Mouse (Mus musculus) c-Kit-positive CD71-positive TER-119-positive erythroid progenitor cells, embryonic 14.5 days (primary cell): ENCODE data around the gene Cebpz.

ENCODE experiments used
- DNase-seq: peaks from one replicate; pipeline ENCODE4 v3.0.0-alpha.2; 2013; ENCODE audit warnings: low spot score

The Cebpz gene

GRCm38 (mm10) chr17:78936466-78937228 is at the start of gene Cebpz, which contains the start of gene Ndufaf7:
Cebpz (minus strand) TSS chr17:78937066.
Ndufaf7 (plus strand) TSS chr17:78937136.
- DNase-seq, result peak; percentile 99

- DNase-seq, result no peak
Measured at GRCm38 (mm10) chr17:78983736-78984135, 46.9 kb upstream of the Cebpz start.

GRCm38 (mm10) chr17:78983166-78983565 is 46.3 kb upstream of the Cebpz start:
- DNase-seq, result no peak

- no peak for DNase-seq
Measured at GRCm38 (mm10) chr17:78968500-78968899, 31.6 kb upstream of the Cebpz start.

- no peak for DNase-seq
Measured at GRCm38 (mm10) chr17:78966092-78966883, 29.4 kb upstream of the Cebpz start.

- no peak for DNase-seq
Measured at GRCm38 (mm10) chr17:78964387-78964786, 27.5 kb upstream of the Cebpz start.

- no peak for DNase-seq
Measured at GRCm38 (mm10) chr17:78959473-78959872, 22.6 kb upstream of the Cebpz start.

- DNase-seq, result no peak
Measured at GRCm38 (mm10) chr17:78953240-78953639, 16.4 kb upstream of the Cebpz start.

- DNase-seq, result no peak
Measured at GRCm38 (mm10) chr17:78952070-78952469, 15.2 kb upstream of the Cebpz start.

- DNase-seq, result no peak
Measured at GRCm38 (mm10) chr17:78951225-78951624, 14.4 kb upstream of the Cebpz start.

- DNase-seq, result no peak
Measured at GRCm38 (mm10) chr17:78942579-78942978, 5.7 kb upstream of the Cebpz start.

- no peak for DNase-seq
Measured at GRCm38 (mm10) chr17:78938927-78939326, 2.1 kb upstream of the Cebpz start.

GRCm38 (mm10) chr17:78937229-78937853 is 475 bp upstream of the Cebpz start:
- peak; percentile 21 for DNase-seq

- no peak for DNase-seq
Measured at GRCm38 (mm10) chr17:78935857-78936256, 1.0 kb downstream of the Cebpz start.

GRCm38 (mm10) chr17:78917696-78918095 is 19.2 kb downstream of the Cebpz start:
- no peak for DNase-seq

- DNase-seq, result no peak
Measured at GRCm38 (mm10) chr17:78916899-78917298, 20.0 kb downstream of the Cebpz start.

GRCm38 (mm10) chr17:78916369-78916813 is 20.5 kb downstream of the Cebpz start, which contains the start of gene Cebpzos:
Cebpzos (plus strand) TSS chr17:78916500.
- peak; percentile 87 for DNase-seq

- DNase-seq, result no peak
Measured at GRCm38 (mm10) chr17:78915772-78916171, 21.1 kb downstream of the Cebpz start.

GRCm38 (mm10) chr17:78913921-78914320 is 22.9 kb downstream of the Cebpz start:
- no peak for DNase-seq

GRCm38 (mm10) chr17:78912861-78913281 is 24.0 kb downstream of the Cebpz start:
- DNase-seq, result no peak

GRCm38 (mm10) chr17:78909374-78909773 is 27.5 kb downstream of the Cebpz start:
- DNase-seq, result no peak

- no peak for DNase-seq
Measured at GRCm38 (mm10) chr17:78906892-78907291, 30.0 kb downstream of the Cebpz start, which contains the start of gene Sult6b1. Sult6b1 (minus strand) TSS chr17:78906992.
